Mouse (Mus musculus): ENCODE data around the gene Rpl29. TPM values are rescaled to one million over a fixed set of nuclear protein-coding genes. Genes with fewer than 3 reads are reported as not detected.

Rpl29 gene
- total RNA-seq, 2 experiments from 2014 or later, result 1,752 to 3,618 TPM

DNA sequence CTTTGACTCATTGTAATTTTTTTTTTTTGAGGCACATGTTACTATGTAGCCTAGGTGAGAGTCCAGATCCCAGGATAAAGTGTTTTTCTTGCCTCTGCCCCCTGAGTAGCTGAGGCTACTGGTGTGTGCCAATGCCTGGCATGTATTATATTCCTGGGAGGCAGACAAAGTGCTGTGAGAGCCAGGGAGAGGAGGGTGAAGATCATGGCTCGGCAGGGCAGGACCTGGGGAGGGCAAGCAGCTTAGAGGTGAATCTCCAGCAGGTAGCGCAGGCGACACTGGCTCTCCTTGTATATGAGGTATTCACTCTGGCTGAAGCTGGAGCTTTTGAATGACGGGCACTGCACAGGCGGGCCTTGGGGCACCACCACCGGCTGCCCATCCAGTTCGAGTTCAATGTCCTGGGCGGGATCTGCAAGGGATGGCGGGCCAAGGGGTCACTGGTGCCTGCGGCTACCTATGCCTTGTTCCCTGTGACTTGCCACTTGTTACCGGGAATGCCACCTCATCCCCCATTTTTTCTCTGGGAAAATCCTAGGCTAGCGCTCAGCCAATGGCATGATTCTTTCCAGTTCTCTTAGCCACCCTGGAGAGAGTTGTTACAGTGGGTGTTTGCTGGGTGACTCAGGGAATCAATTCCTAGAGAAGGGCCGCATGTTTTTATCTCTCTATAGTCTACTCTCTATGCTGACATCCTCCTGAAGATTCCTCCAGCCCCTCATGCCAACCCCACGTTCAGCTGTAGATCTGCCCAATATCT is 41.9 kb downstream of the Rpl29 start:
- ATAC-seq (replicated peaks; ENCODE audit: poor library complexity), result no peak

DNA sequence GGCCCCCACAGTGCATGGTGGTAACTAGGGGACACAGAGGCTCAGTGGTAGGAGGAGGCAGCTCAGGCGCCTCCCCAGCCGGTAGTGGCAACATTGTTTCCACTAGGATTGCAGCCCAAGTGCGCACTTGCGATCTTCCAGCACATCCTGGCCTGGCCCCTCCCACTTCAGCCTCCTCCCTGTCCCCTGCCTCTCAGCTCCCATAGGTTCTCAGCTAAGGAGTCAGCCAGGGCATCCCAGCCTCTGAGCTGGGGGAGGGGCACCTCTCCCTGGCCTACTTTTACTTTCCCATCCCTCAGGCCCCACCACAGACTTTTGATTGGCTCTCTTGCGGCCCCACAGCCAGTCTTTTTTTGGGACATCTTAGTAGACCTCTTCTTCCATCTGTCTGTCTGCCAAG is 42.6 kb downstream of the Rpl29 start:
- ATAC-seq (replicated peaks; ENCODE audit: poor library complexity), result no peak

DNA sequence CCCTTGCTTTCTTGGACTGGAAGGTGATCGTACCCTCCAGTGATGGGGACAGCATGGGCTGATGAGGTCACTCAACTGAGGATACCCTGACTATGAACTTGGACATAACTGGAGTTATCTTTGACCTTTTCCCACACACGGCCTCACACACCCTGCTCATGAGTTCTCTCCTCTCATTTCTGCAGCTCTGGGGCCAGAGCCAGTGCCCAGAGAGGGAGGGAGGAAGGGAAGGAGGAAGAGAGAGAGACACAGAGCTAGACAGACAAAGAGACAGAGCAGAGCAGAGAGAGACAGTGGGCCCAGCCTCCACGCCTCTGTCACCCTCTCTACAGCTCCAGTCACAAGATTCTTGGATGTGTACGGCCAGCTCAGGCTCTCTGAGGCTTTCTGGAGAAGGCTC is 43.1 kb downstream of the Rpl29 start:
- ATAC-seq (replicated peaks; ENCODE audit: poor library complexity), result no peak

DNA sequence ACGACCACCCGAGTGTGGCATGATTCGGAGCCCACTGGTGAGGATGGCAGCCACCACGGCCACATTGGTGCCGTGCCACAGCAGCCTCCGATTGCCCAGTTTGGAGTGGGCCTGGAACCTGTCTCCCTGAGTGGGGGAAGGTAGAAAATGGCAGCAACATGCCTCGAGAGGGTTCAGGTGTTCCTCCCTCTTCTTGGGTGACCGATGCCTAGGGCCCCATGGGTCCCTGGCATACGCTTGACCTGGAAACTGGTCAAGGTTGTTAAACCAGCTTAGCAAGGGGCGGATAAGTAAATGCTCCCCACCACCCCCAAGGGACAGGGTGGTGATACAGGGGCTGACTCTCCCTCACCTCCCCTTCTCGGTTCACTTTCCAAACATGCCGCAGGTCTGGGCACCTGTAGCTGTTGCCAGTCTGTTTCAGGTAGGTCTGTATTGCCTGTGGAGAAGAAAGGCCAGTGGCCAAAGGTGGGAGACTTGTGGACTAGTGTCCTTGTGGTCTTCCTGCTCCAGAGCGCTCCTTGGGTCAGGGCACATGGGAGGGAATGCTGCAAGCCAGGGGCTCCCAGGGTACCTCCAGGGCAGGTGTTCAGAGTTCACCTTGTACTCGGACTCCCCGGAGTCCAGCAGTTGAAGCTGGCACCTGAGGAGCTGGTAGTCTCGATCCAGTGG is 44.0 kb downstream of the Rpl29 start:
- ATAC-seq (replicated peaks; ENCODE audit: poor library complexity), result no peak

DNA sequence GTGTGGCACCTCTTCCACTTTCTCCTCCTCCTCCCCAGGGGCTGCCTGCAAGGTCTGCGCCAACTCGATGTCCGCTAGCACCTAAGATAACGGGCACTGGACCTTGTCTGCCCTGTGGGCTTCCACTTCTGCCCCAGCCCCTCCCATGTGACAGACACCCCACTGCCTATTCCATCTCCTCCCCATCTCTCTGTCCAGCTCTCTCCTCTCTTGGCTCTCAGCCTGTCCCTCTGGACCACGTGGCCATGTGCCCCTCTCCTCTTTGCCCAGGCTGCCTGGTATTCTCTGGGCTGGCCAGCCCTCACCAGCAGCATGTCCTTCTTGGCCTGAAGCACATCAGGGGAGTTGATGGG is 44.5 kb downstream of the Rpl29 start:
- no peak for ATAC-seq (replicated peaks; ENCODE audit: poor library complexity)

DNA sequence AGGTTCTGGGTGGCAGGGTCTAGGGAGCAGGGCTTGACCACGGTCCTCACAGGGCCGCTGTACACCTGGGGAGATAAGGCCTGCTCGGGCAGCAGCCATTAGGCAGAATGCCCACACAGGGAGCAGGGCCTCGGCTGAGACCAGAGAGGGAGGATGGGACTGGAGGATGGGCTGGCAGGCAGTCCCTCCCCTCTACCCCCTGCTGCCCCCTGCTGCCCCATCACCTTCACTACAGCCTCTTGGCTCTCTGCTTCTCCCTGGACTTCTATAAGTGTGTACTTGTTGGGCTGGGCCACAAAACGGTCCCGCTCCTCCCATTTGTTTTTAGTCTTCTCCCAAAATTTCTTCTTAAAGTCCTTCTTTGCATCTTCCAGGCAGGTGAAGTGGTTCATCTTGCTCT is 45.2 kb downstream of the Rpl29 start:
- peak; percentile 56 for ATAC-seq (replicated peaks; ENCODE audit: poor library complexity)

DNA sequence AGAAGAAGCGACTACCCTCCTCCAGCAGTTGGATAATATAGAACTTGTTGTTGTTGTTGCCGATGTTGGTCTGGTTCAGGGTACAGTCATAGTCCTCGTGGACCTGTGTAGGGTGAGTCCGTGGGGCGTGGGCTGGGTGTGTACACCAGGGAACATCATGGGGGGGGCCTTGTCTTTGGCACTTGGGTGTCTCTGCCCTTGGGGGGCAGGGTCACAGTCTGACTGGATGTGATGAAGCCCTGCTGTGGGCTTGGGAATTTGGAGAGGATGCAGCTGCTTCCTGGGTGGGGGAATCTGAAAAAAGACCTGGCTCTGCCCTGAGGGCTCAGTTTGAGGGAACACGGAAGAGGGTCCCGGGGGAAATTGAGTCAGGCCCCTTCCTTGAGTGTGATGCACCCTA is 45.8 kb downstream of the Rpl29 start:
- no peak for ATAC-seq (replicated peaks; ENCODE audit: poor library complexity)

DNA sequence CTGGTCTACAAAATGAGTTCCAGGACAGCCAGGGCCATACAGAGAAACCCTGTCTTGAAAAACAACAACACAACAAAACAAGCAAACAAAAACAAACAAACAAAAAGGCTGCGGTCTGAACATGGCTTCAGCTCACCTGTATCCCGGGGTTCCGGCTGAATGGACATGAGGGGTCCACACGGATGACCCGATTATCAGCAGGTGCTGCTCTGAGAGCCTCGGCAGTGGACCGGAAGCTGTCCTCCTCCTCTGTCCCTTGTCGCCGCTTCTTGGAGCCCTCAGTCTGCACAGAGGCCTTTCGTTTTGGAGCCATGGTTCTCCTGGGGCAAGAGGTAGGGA is 46.4 kb downstream of the Rpl29 start, which contains the start of gene Rrp9:
Gene Rrp9 (plus strand): TSS at position 301 of the 339 bp plus-strand sequence.
- no peak for ATAC-seq (replicated peaks; ENCODE audit: poor library complexity)

DNA sequence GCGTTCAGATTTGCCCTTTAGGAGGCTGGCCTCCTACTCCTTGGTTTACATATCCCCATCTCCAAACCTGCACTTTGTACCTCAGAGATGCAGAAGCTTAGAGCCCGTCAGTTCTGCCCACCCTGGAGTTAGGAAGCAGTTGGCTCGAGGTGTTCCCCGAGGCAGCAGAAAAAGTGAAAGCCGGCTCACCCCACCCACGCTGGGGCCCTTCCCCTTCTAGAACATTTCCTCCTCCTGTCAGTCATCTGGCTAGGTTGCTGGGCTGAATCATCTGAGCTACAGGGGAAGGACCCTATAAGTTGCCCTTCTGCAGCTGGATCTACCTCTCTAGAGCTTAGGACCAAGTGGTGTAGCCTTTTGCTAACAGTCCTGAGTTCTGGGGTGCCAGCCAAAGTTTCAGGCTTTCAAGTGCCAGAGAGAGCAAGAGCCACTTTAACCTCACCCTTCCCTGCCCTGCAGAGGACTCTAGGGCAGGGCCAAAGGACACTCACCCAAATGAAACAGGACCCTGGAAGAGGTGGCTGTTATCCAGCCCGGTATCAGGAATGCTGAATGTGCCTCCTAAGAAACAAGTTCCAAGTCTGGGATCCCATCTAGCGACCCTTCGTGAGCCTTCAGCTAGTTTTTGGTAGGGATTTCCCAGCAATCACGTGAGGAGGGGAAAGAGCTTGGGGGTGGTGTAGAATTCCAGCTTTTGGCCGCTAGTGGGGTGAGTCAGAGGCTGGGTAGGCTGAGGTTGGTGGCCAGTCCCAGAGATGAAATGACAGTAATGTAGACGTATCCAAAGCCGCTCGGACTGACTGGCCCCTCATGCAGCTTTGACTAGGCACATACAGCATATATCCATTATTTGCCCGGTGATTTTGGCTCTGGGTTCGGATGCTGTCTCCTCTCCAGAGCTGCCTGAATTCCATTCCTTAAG is 47.0 kb downstream of the Rpl29 start:
- 0 out of 2 replicates have a peak, but pooled peaks have one; percentile 2 for ATAC-seq (replicated peaks; ENCODE audit: poor library complexity)

DNA sequence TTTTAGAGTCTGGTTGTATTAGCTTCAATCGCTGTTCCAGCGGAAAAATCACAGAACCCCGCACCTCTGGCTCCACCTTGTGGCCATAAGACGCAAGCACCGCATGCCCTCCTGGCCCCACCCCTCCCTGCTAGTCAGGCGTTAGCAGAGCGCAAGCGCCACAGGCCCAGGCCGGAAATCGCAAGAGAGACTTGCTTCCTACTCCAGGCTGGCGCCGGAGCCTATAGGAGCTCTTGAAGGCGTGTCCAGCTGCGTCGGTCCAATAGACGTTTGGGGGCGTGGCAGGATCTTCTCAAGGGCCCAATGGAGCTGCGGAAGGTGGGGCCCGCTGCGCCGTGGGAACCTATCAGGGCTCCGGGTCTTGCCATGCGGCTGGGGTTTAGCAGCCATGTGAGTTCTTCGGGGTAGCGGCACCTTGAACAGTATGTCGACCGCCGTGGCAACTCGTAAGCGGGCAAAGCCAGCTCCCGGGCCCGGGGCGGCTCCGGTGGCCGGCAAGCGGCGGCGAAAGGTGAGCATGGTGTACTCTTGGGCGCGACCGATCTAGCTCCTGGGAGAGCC is 47.8 kb downstream of the Rpl29 start, which contains the start of gene Parp3:
Gene Parp3 (minus strand): TSS at position 26 of the 561 bp plus-strand sequence.
- ATAC-seq (replicated peaks; ENCODE audit: poor library complexity), result peak; percentile 87

DNA sequence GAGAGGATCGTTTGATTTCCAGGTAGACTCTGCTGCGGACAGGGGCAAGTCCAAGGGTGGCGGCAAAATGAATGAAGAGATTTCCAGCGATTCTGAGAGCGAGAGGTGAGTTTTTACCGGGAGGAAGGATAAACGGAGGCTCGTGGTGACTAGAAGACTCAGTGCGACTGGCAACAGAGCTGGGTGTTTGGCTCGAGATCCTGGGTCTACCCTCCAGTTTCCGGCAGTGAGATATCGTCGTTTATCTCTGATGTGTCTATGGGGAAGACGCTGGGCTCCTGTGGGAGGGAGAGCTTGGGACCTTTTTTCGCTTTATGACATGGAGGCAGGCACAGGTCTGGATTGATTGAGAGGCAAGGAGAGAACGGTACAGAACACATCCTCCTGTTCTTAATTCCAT is 48.4 kb downstream of the Rpl29 start:
- ATAC-seq (replicated peaks; ENCODE audit: poor library complexity), result no peak

DNA sequence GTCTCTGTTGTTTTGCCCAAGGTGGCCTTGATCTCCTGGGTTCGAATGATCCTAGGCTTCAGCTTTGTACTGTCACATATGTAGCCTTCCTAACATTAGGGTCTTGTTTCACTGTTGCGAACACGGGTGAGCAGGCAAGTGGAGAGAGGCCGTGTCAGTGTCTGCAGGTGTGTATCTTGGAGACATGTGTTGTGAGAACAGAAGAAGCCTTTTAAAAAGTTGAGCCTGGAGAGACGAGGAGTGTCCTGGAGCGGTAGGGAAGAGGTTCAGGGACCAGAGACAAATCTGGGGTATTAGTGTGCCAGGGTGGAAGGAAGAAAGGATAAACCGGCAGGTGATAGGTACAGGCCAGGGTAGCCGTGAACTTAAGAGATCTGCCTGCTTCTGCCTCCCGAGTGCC is 48.8 kb downstream of the Rpl29 start:
- ATAC-seq (replicated peaks; ENCODE audit: poor library complexity), result no peak

DNA sequence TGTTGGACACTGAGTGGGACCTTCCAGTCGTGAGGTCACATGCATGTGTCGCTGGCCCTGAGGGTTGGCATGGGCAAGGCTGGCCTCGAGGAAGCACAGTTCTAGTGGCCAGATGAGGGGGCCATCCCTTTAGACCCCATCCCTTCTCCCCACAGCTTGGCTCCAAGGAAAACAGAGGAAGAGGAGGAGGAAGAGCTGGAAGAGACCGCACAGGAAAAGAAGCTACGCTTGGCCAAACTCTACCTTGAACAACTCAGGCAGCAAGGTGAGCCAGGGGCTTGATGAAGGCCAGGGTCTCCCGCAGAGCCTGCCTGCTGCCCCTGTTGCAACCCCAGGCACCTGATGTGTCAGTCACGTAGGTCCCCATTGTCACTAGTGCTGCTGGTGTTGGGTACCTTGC is 51.3 kb downstream of the Rpl29 start:
- no peak for ATAC-seq (replicated peaks; ENCODE audit: poor library complexity)

DNA sequence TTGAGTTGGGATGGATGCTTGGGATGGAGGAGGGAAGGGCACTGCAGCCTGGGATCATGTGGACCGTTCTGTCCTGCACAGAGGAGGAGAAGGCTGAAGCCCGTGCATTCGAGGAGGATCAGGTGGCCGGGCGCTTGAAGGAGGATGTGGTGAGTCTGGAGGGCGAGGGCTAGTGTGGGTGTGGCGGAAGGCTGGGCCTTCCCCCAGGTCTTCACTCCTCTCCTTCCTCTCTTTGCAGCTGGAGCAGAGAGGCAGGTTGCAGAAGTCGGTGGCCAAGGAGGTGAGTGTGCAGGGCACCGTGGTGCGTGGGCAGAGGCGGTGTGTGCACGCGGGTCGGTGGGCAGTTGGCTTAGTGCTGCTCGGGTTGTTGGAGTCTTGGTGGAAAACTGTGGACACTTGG is 51.8 kb downstream of the Rpl29 start:
- ATAC-seq (replicated peaks; ENCODE audit: poor library complexity), result peak; percentile 14; the same call in 1 of the 2 replicates

Other genes with a start within 250 kb of the Rpl29 start
- gene Ppm1m, start 229.7 kb upstream of the Rpl29 start, total RNA-seq (2015), result 14.3 and 16.9 TPM in 2 replicates
- gene Ppm1m, start 229.7 kb upstream of the Rpl29 start, total RNA-seq (2017), result 15.5 and 23.7 TPM in 2 replicates
- gene Twf2, start 226.3 kb upstream of the Rpl29 start, total RNA-seq (2015), result 45.1 and 46.4 TPM in 2 replicates
- 67.5 and 80.6 TPM in 2 replicates for gene Twf2, start 226.3 kb upstream of the Rpl29 start, total RNA-seq (2017)
- 2.2 and 4.5 TPM in 2 replicates for gene Tlr9, start 206.9 kb upstream of the Rpl29 start, total RNA-seq (2015)
- 0.37 and 0.46 TPM in 2 replicates for gene Tlr9, start 206.9 kb upstream of the Rpl29 start, total RNA-seq (2017)
- gene Alas1, start 180.8 kb upstream of the Rpl29 start, total RNA-seq (2015), result 559 and 576 TPM in 2 replicates
- gene Alas1, start 180.8 kb upstream of the Rpl29 start, total RNA-seq (2017), result 961 and 988 TPM in 2 replicates
- gene Poc1a, start 148.4 kb upstream of the Rpl29 start, total RNA-seq (2015), result 38.9 and 50.1 TPM in 2 replicates
- 33.2 and 43.8 TPM in 2 replicates for gene Poc1a, start 148.4 kb upstream of the Rpl29 start, total RNA-seq (2017)
- 31.6 and 41.9 TPM in 2 replicates for gene Dusp7, start 60.8 kb upstream of the Rpl29 start, total RNA-seq (2015)
- gene Dusp7, start 60.8 kb upstream of the Rpl29 start, total RNA-seq (2017), result 10.8 and 15.0 TPM in 2 replicates
- gene Acy1, start 8.9 kb downstream of the Rpl29 start, total RNA-seq (2015), result 13.7 TPM in 2 replicates
- 27.2 and 31.3 TPM in 2 replicates for gene Acy1, start 8.9 kb downstream of the Rpl29 start, total RNA-seq (2017)
- 15.8 and 19.1 TPM in 2 replicates for gene Abhd14b, start 18.0 kb downstream of the Rpl29 start, total RNA-seq (2015)
- 8.4 and 11.7 TPM in 2 replicates for gene Abhd14b, start 18.0 kb downstream of the Rpl29 start, total RNA-seq (2017)
- gene Abhd14a, start 18.2 kb downstream of the Rpl29 start, total RNA-seq (2015), result 21.3 and 23.4 TPM in 2 replicates
- 27.3 and 30.2 TPM in 2 replicates for gene Abhd14a, start 18.2 kb downstream of the Rpl29 start, total RNA-seq (2017)
- 0.91 and 1.7 TPM in 2 replicates for gene Pcbp4, start 23.8 kb downstream of the Rpl29 start, total RNA-seq (2015)
- gene Pcbp4, start 23.8 kb downstream of the Rpl29 start, total RNA-seq (2017), result 0.96 and 2.7 TPM in 2 replicates
- gene Gpr62, start 36.5 kb downstream of the Rpl29 start, total RNA-seq (2015), result not detected in 2 replicates
- gene Gpr62, start 36.5 kb downstream of the Rpl29 start, total RNA-seq (2017), result not detected in 2 replicates
- 18.9 and 21.3 TPM in 2 replicates for gene Rrp9, start 46.5 kb downstream of the Rpl29 start, total RNA-seq (2015)
- 45.2 and 50.1 TPM in 2 replicates for gene Rrp9, start 46.5 kb downstream of the Rpl29 start, total RNA-seq (2017)
- 5.9 and 7.0 TPM in 2 replicates for gene Parp3, start 47.5 kb downstream of the Rpl29 start, total RNA-seq (2015)
- gene Parp3, start 47.5 kb downstream of the Rpl29 start, total RNA-seq (2017), result 8.0 and 12.1 TPM in 2 replicates
- not detected in 2 replicates for gene Iqcf1, start 70.5 kb downstream of the Rpl29 start, total RNA-seq (2015)
- not detected in 2 replicates for gene Iqcf1, start 70.5 kb downstream of the Rpl29 start, total RNA-seq (2017)
- not detected in 2 replicates for gene Iqcf5, start 85.1 kb downstream of the Rpl29 start, total RNA-seq (2015)
- not detected in 2 replicates for gene Iqcf5, start 85.1 kb downstream of the Rpl29 start, total RNA-seq (2017)
- not detected in 2 replicates for gene Iqcf3, start 132.2 kb downstream of the Rpl29 start, total RNA-seq (2015)
- gene Iqcf3, start 132.2 kb downstream of the Rpl29 start, total RNA-seq (2017), result not detected in 2 replicates
- not detected in 2 replicates for gene Iqcf4, start 141.5 kb downstream of the Rpl29 start, total RNA-seq (2015)
- gene Iqcf4, start 141.5 kb downstream of the Rpl29 start, total RNA-seq (2017), result not detected in 2 replicates
- not detected in 2 replicates for gene Iqcf6, start 197.1 kb downstream of the Rpl29 start, total RNA-seq (2015)
- not detected in 2 replicates for gene Iqcf6, start 197.1 kb downstream of the Rpl29 start, total RNA-seq (2017)
- gene Grm2, start 226.6 kb downstream of the Rpl29 start, total RNA-seq (2015), result not detected in 2 replicates
- gene Grm2, start 226.6 kb downstream of the Rpl29 start, total RNA-seq (2017), result not detected in 2 replicates